Mouse (Mus musculus): ENCODE measurements at regions not wholly inside any gene's neighbourhood (a gene's known extent, or its start where the extent isn't known, plus 50 kb on each side); places are given as distances from the start of the nearest gene placed in this dataset.
A peak's percentile ranks its signal among the peaks of the same experiment; 100 is the strongest.
"Not testable (repeated sequence)": the region's sequence is repeated elsewhere in the genome, so short reads cannot be mapped to it uniquely, and the experiment has no call there.

- DNase-seq (ENCODE audit: low read depth, low spot score) = peak; percentile 97
Measured at GRCm38 (mm10) chr17:94866630-94867029, 116.8 kb upstream of the Mettl4 start.

GRCm38 (mm10) chr17:94864531-94865318 lies 114.9 kb upstream of the Mettl4 start:
- peak; percentile 98 for DNase-seq (ENCODE audit: low read depth, low spot score)

GRCm38 (mm10) chr17:94854698-94855097 lies 104.9 kb upstream of the Mettl4 start:
- not testable (repeated sequence) for DNase-seq (ENCODE audit: low read depth, low spot score)

GRCm38 (mm10) chr17:94834446-94835117 lies 84.8 kb upstream of the Mettl4 start:
- DNase-seq (ENCODE audit: low read depth, low spot score) = peak; percentile 95

- DNase-seq (ENCODE audit: low read depth, low spot score) = not testable (repeated sequence)
Measured at GRCm38 (mm10) chr17:94834067-94834445, 84.2 kb upstream of the Mettl4 start.

- peak; percentile 77 for DNase-seq (ENCODE audit: low read depth, low spot score)
Measured at GRCm38 (mm10) chr17:94826415-94826814, 76.6 kb upstream of the Mettl4 start.

- DNase-seq (ENCODE audit: low read depth, low spot score) = no peak
Measured at GRCm38 (mm10) chr17:94808758-94809157, 58.9 kb upstream of the Mettl4 start.

Measured in R1 (cell line).